Mouse (Mus musculus): ENCODE results near the gene Corin. TPM values are rescaled to one million over a fixed set of nuclear protein-coding genes. Genes with fewer than 3 reads are reported as not detected.

Gene Corin
- total RNA-seq, 2 experiments from 2014 or later, result 0.31 to 0.42 TPM

DNA sequence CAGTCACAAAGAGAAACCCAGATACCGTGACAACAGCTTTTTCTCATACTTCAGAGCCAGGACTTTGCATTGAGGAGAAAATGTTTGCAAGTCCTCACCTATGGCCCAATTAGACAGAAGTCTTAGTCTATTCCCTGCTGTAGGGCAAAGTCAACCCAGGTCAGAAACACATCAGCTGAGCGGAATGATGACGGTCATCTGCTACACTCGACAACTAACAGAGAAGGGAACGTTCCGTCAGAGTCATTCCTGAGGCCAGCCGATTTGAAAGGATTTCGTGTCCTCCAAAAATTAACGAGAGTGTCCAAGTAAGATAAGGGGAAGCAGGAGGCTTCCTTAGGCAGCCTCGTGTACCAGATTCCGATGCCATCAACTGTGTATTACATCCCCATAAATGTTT, 58.2 kb downstream of the Corin start:
- intact Hi-C loops (cut with DNase I), result no loop called here

GRCm38 (mm10) chr5:72443946-72444345, 60.3 kb downstream of the Corin start:
- peak in 1 of 2 experiments; percentile 9 for DNase-seq (ENCODE audit: low spot score in 2 of 2)
- intact Hi-C loops (cut with DNase I), result no loop called here

More for the DNA sequence above, 58.2 kb downstream of the Corin start:
- no peak for DNase-seq (ENCODE audit: low spot score in 2 of 2)

GRCm38 (mm10) chr5:72443007-72443406, 61.3 kb downstream of the Corin start:
- DNase-seq (ENCODE audit: low spot score in 2 of 2), result no peak
- intact Hi-C loops (cut with DNase I), result no loop called here

DNA sequence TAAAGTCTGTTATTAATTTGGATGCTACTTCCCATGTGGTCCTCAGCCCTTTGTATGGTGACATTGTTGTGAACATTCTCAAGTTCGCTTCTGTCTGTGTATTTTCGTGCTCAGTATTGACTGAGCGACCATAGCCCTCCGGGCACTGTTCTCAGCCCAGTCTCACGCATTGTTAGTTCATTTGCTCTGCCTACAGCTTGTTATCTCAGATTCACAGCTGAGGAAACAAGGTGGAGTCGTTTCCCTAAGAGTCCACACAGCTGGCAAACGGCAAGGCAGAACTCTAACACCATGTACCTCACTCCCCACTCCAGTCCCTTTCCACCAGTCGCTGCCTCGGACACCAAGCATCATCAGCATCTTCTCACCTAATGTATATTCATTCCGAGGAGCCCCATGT, 63.1 kb downstream of the Corin start:
- intact Hi-C loops (cut with DNase I), result no loop called here
- no peak for DNase-seq (ENCODE audit: low spot score in 2 of 2)

- no peak for DNase-seq (ENCODE audit: low spot score in 2 of 2)
- intact Hi-C loops (cut with DNase I), result no loop called here
These were observed 69.2 kb downstream of the Corin start for GRCm38 (mm10) chr5:72435085-72435484.

DNA sequence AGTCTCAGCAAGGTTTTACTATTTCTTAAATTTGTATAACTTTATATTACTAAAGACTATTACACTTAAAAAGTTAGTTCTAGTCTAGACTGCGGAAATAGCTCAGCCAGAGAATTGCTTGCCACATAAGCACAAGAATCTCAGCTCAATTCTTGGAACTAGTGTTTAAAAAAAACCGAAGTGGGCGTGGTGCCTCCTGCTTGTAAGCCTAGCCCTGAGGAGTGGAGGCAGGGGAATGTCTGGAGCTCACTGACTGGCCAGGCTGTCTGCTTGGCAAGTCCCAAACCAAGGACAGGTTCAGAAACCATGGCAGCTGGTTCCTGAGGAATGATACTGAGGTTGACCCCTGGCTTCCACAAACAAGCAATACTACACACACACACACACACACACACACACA, 72.4 kb downstream of the Corin start:
- DNase-seq (ENCODE audit: low spot score in 2 of 2), result peak in 1 of 2 experiments; percentile 7
- intact Hi-C loops (cut with DNase I), result no loop called here

- intact Hi-C loops (cut with DNase I), result no loop called here
- DNase-seq (ENCODE audit: low spot score in 2 of 2), result no peak
These were observed 76.7 kb downstream of the Corin start for GRCm38 (mm10) chr5:72427556-72427955.

- DNase-seq (ENCODE audit: low spot score in 2 of 2), result no peak
- intact Hi-C loops (cut with DNase I), result no loop called here
These were observed 78.8 kb downstream of the Corin start for GRCm38 (mm10) chr5:72425342-72426010.

DNA sequence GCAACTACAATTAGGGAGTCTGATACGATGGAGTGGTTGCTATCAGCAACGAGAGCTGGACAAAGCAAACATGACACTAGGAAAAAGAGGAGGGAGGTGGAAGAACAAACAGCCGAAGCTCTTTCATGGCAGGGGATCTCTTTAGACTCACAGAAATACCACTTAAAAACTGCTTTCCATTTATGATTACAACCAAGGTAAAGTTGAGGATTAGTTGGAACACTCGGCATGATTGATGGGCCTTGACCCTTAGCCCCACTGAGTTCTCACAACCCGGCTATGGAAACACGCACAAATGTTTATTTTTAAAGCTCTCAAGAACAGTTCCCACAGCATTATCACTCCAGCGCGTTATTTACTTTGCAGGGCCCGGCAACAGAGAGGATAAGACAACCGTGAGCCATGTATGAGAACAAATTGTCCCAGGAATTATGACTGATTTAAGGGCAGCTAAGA, 92.4 kb downstream of the Corin start:
- intact Hi-C loops (cut with DNase I), result no loop called here
- no peak for DNase-seq (ENCODE audit: low spot score in 2 of 2)

DNA sequence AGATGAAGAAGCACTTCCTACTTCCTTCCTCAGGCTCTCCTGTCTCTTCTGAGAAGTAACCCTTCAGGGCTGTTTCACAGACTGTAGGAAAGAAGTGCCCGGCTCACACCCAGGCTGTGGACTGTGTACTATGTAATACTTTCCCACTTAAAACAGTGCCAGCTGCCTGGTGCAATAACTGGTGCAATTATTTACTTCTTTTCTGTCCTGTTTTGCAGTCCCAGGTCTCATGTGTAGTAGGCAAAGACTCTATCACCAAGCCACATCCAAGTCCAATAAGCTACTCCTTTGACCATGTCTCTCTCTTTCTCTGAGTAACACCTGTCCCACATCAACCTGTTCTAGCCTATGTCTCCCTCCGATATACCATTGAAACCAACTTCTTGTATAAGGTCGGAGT, 93.4 kb downstream of the Corin start:
- intact Hi-C loops (cut with DNase I), result no loop called here
- no peak for DNase-seq (ENCODE audit: low spot score in 2 of 2)

DNA sequence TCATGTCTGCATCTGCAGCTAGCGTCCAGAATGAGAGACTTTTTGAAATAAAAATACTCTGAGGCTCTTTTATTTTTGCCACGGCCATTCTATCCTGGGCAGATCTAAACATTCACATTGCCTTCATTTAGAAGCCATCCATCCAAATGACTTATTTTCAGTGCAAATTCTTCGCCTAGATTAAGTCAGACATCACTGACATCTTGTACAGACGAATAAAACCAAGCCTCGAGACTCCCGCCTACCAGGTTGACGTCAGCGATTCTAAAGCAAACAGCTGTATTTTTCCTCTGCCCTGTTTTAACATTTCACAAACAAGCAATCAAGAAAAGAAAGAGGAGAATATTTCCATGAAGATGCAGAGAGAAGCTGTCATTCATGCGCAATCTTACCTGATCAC, 100.9 kb downstream of the Corin start:
- intact Hi-C loops (cut with DNase I), result no loop called here
- DNase-seq (ENCODE audit: low spot score in 2 of 2), result peak; percentile 15 to 24

DNA sequence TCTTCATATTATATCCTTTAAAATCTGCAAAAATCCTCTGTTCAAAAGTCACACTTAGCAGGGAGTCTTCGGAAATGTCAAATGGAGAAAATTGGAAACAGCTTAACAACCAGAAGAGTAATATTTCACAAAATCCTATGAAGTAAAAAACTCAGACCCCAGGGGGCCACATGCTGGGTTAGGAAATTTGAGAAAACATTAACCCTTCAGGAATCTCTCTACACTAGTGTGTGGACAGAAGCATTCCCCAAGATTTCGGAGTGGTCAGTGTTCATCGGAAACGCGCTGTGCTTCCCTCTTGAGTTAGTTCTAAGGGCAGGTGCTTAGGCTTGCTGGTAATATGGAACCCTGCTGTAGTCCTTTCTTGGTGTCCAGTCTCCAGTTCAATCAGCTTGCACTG, 101.4 kb downstream of the Corin start:
- intact Hi-C loops (cut with DNase I), result no loop called here
- no peak for DNase-seq (ENCODE audit: low spot score in 2 of 2)

- no peak for DNase-seq (ENCODE audit: low spot score in 2 of 2)
- intact Hi-C loops (cut with DNase I), result no loop called here
These were observed 102.5 kb downstream of the Corin start for GRCm38 (mm10) chr5:72401778-72402177.

DNA sequence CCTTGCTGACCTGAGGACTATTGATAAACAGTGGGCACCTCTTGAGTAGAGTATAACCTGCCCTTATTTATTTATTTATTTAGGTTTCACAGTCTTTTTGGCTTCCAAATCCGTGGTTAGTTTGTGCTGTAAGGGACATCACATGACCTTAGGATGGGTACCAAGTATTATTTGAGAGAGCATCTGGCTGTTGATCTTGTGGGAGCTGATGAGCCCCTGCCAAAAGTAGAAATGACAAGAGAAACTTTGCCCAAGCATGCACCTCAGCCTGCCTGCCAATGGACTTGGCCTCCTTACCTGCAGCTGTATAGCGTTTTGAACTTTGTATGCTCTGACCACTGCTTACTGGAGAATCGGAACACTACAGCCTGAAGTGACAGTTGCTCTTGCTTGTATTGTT, 103.0 kb downstream of the Corin start:
- intact Hi-C loops (cut with DNase I), result no loop called here
- no peak for DNase-seq (ENCODE audit: low spot score in 2 of 2)

DNA sequence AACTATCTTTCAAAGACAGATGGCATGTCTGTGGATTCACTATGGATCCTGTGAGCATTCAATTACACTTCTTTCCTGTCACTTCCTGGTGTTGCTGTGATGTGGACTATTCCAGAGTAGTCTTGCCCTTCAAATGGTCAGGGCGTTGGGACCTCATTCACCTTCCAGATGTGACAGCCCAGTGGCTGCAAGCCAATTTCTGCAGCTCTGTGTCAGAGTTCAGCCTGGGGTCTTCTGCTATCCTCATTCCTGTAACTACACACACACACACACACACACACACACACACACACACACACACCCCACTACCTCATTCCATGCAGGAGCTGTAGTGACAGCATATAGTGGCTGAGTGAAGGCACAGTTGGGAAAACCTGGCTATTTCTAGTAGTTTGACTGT, 122.1 kb downstream of the Corin start:
- intact Hi-C loops (cut with DNase I), result no loop called here
- DNase-seq (ENCODE audit: low spot score in 2 of 2), result no peak

GRCm38 (mm10) chr5:72380616-72381015, 123.7 kb downstream of the Corin start:
- intact Hi-C loops (cut with DNase I), result no loop called here
- DNase-seq (ENCODE audit: low spot score in 2 of 2), result no peak

DNA sequence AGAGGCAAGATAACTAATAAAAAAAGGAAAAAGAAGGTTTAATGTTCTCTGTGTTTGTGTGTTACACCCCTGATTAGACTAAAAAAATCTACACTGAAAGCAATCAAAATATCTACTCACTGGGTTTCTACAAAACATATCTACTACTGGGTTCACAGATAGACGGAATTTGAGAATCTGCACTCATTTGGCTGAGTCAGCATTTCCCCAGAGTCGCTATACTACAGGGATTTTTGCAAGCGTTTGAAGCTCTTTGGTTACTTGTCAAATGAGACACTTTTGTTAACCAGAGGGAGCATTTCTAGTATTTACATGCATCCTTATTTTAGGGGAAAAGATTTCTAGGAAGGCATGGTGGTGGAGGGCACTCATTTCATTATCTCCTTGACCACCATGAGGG, 136.3 kb downstream of the Corin start:
- no peak for DNase-seq (ENCODE audit: low spot score in 2 of 2)
- intact Hi-C loops (cut with DNase I), result no loop called here

DNA sequence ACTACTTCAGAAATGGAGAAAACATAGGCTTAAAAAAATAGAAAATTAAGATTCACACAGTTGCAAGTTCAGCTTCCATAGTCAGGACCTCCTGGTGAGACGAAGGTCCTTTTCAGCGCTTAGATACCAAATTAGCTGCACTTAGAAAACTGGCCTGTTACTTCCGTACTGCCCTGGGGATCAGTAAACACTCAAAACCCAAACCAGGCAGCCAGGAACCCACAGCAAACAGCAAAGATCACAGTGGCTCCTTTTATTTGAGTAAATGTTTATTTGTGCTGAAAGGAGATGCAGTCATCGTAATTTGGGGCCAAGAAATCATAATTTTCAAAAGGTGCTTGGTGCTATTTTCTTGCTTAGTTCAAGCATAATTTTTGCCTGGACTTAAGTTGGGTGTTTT, 138.5 kb downstream of the Corin start:
- DNase-seq (ENCODE audit: low spot score in 2 of 2), result no peak

GRCm38 (mm10) chr5:72363838-72364237, 140.4 kb downstream of the Corin start:
- no peak for DNase-seq (ENCODE audit: low spot score in 2 of 2)
- intact Hi-C loops (cut with DNase I), result no loop called here

More for the DNA sequence above, 138.5 kb downstream of the Corin start:
- intact Hi-C loops (cut with DNase I), result no loop called here

GRCm38 (mm10) chr5:72353746-72354145, 150.5 kb downstream of the Corin start:
- intact Hi-C loops (cut with DNase I), result loop anchor here (2.0 to 5.0 kb wide), 3 partner anchors 151 to 404 kb away; partner anchors contain the start of gene Corin
- DNase-seq (ENCODE audit: low spot score in 2 of 2), result no peak

- intact Hi-C loops (cut with DNase I), result loop anchor here (5.0 kb wide), 1 partner anchor 407 kb away; no protein-coding TSS in a partner anchor
- peak; percentile 67 to 76 for DNase-seq (ENCODE audit: low spot score in 2 of 2)
These were observed 154.1 kb downstream of the Corin start for GRCm38 (mm10) chr5:72350081-72350758.
